Mouse (Mus musculus): ENCODE measurements around the gene Rcl1. TPM values are rescaled to one million over a fixed set of nuclear protein-coding genes. Genes with fewer than 3 reads are reported as not detected.

The Rcl1 gene
- polyA plus RNA-seq, 1 experiment = 70.1 TPM

GRCm38 (mm10) chr19:29129551-29129950 is 28.4 kb downstream of the Rcl1 start:
- no peak for TF ChIP-seq GATA1 (IDR thresholded peaks at IDR 0.05; ENCODE audit: low read length)

GRCm38 (mm10) chr19:29131171-29131570 is 30.0 kb downstream of the Rcl1 start:
- no peak for TF ChIP-seq GATA1 (IDR thresholded peaks at IDR 0.05; ENCODE audit: low read length)

- no peak for TF ChIP-seq GATA1 (IDR thresholded peaks at IDR 0.05; ENCODE audit: low read length)
Observed at GRCm38 (mm10) chr19:29134293-29134692, 33.1 kb downstream of the Rcl1 start.

- no peak for TF ChIP-seq GATA1 (IDR thresholded peaks at IDR 0.05; ENCODE audit: low read length)
Observed at GRCm38 (mm10) chr19:29135172-29135736, 34.1 kb downstream of the Rcl1 start.

GRCm38 (mm10) chr19:29138546-29139270 is 37.5 kb downstream of the Rcl1 start:
- TF ChIP-seq GATA1 (IDR thresholded peaks at IDR 0.05; ENCODE audit: low read length) = no peak

- TF ChIP-seq GATA1 (IDR thresholded peaks at IDR 0.05; ENCODE audit: low read length) = no peak
Observed at GRCm38 (mm10) chr19:29139699-29140456, 38.7 kb downstream of the Rcl1 start.

- TF ChIP-seq GATA1 (IDR thresholded peaks at IDR 0.05; ENCODE audit: low read length) = no peak
Observed at GRCm38 (mm10) chr19:29140933-29141332, 39.8 kb downstream of the Rcl1 start.

- TF ChIP-seq GATA1 (IDR thresholded peaks at IDR 0.05; ENCODE audit: low read length) = no peak
Observed at GRCm38 (mm10) chr19:29142307-29142706, 41.1 kb downstream of the Rcl1 start.

- no peak for TF ChIP-seq GATA1 (IDR thresholded peaks at IDR 0.05; ENCODE audit: low read length)
Observed at GRCm38 (mm10) chr19:29145421-29145820, 44.2 kb downstream of the Rcl1 start.

GRCm38 (mm10) chr19:29146820-29147219 is 45.6 kb downstream of the Rcl1 start:
- no peak for TF ChIP-seq GATA1 (IDR thresholded peaks at IDR 0.05; ENCODE audit: low read length)

GRCm38 (mm10) chr19:29149583-29149982 is 48.4 kb downstream of the Rcl1 start:
- TF ChIP-seq GATA1 (IDR thresholded peaks at IDR 0.05; ENCODE audit: low read length) = no peak

- TF ChIP-seq GATA1 (IDR thresholded peaks at IDR 0.05; ENCODE audit: low read length) = no peak
Observed at GRCm38 (mm10) chr19:29150038-29150437, 48.9 kb downstream of the Rcl1 start.

GRCm38 (mm10) chr19:29151443-29151842 is 50.3 kb downstream of the Rcl1 start:
- TF ChIP-seq GATA1 (IDR thresholded peaks at IDR 0.05; ENCODE audit: low read length) = no peak

GRCm38 (mm10) chr19:29155552-29155951 is 54.4 kb downstream of the Rcl1 start:
- no peak for TF ChIP-seq GATA1 (IDR thresholded peaks at IDR 0.05; ENCODE audit: low read length)

- TF ChIP-seq GATA1 (IDR thresholded peaks at IDR 0.05; ENCODE audit: low read length) = no peak
Observed at GRCm38 (mm10) chr19:29156417-29156816, 55.2 kb downstream of the Rcl1 start.

GRCm38 (mm10) chr19:29157678-29158466 is 56.7 kb downstream of the Rcl1 start:
- TF ChIP-seq GATA1 (IDR thresholded peaks at IDR 0.05; ENCODE audit: low read length) = no peak

All from G1E-ER4 (cell line).